In genomic region chr14:48367006-48367405, GRCm38 (mm10) we compare ENCODE assay signal across 7 mouse cellular contexts.
DNase-seq lines count a peak whose midpoint lies in the region; ATAC-seq and TF ChIP-seq lines count a peak whose summit lies in the region.

No protein-coding gene starts in this region.

- intact Hi-C loops in heart, adult 2 months (cut with DNase I), result loop anchor here (2.0 to 5.0 kb wide), 2 partner anchors 614 to 770 kb away; no protein-coding TSS in a partner anchor

- peak; percentile 14; the same call in 1 of the 2 replicates for TF ChIP-seq CTCF in G1E (IDR thresholded peaks at IDR 0.05; ENCODE audit: low read depth, low read length)
- TF ChIP-seq CTCF in heart, adult 2 months (IDR thresholded peaks at IDR 0.05), result peak; percentile 89

- ATAC-seq in G1E (ENCODE audit: extremely low read depth, insufficient number of reproducible peaks, low FRiP score, poor library complexity, severe bottlenecking), result no peak
- no peak for ATAC-seq in stomach, embryonic 16.5 days (ENCODE audit: insufficient read depth, low FRiP score)

- H3K79me2 ChIP-seq in heart, adult 2 months (replicated peaks; ENCODE audit: control insufficient read depth, insufficient read depth, low read length), result no peaks in the 10 kb centered on the region

- H3K27ac ChIP-seq in heart, adult 2 months, result no peak overlapping the region
- no peak overlapping the region for H3K27ac ChIP-seq in stomach, embryonic 16.5 days (ENCODE audit: low read length)

- no peak for DNase-seq in G1E (ENCODE audit: low spot score)
- DNase-seq in adrenal gland, adult 2 months, result peak; percentile 67
- DNase-seq in embryo, embryonic 10.5 days (ENCODE audit: low spot score), result peak; percentile 90
- peak; percentile 68 to 79 for DNase-seq in heart, adult 2 months
- DNase-seq in layer of hippocampus, postnatal 10 days (ENCODE audit: low spot score in 2 of 2), result peak; percentile 86 to 89
- DNase-seq in lung, postnatal 4 days, result peak; percentile 64 to 80

- H3K27me3 ChIP-seq in G1E (ENCODE audit: insufficient read depth, low read length), result no peaks in the 10 kb centered on the region
- H3K27me3 ChIP-seq in heart, adult 2 months (ENCODE audit: control insufficient read depth, insufficient read depth, low read length), result peaks cover 1% of the 10 kb centered on the region; the same call in 1 of the 2 replicates
- H3K27me3 ChIP-seq in stomach, embryonic 16.5 days (ENCODE audit: control insufficient read depth, insufficient read depth, low read length), result no peaks in the 10 kb centered on the region; the same call in 1 of the 2 replicates

- 0 out of 2 replicates have a peak overlapping the region, but pooled peaks have one; percentile 13 for H3K4me2 ChIP-seq in stomach, embryonic 16.5 days (ENCODE audit: low read depth, low read length)

- H3K36me3 ChIP-seq in G1E (replicated peaks), result no peaks in the 10 kb centered on the region
- no peaks in the 10 kb centered on the region for H3K36me3 ChIP-seq in heart, adult 2 months (ENCODE audit: control insufficient read depth, insufficient read depth, low read length)
- no peaks in the 10 kb centered on the region for H3K36me3 ChIP-seq in stomach, embryonic 16.5 days (ENCODE audit: control insufficient read depth, insufficient read depth, low read length)

- WGBS in heart, adult 2 months, result 10% methylated on average over 7 of the region's 7 CpGs
- 16% methylated on average over 7 of the region's 7 CpGs for WGBS in stomach, embryonic 16.5 days

- TF ChIP-seq EP300 in heart, adult 2 months (IDR thresholded peaks at IDR 0.05; ENCODE audit: insufficient read depth, low read depth, low read length), result peak; percentile 69; the same call in 1 of the 2 replicates

- H3K4me1 ChIP-seq in G1E (ENCODE audit: insufficient read depth, low read depth, low read length), result no peaks in the 10 kb centered on the region
- peaks cover 2% of the 10 kb centered on the region; the same call in 1 of the 2 replicates for H3K4me1 ChIP-seq in heart, adult 2 months (ENCODE audit: control insufficient read depth, insufficient read depth, low read length)
- no peaks in the 10 kb centered on the region for H3K4me1 ChIP-seq in stomach, embryonic 16.5 days (ENCODE audit: control insufficient read depth, insufficient read depth, low read length)

- TF ChIP-seq POLR2A in heart, adult 2 months (IDR thresholded peaks at IDR 0.05; ENCODE audit: insufficient read depth, low read depth, low read length), result no peak

- H3K9me3 ChIP-seq in G1E (replicated peaks), result no peaks in the 10 kb centered on the region
- no peaks in the 10 kb centered on the region for H3K9me3 ChIP-seq in stomach, embryonic 16.5 days (replicated peaks; ENCODE audit: control insufficient read depth, low read length)

- no peak overlapping the region for H3K4me3 ChIP-seq in G1E (ENCODE audit: low read depth, low read length)
- H3K4me3 ChIP-seq in heart, adult 2 months, result no peak overlapping the region
- H3K4me3 ChIP-seq in stomach, embryonic 16.5 days (replicated peaks; ENCODE audit: low read length), result no peak overlapping the region

- no peak overlapping the region for H3K9ac ChIP-seq in heart, adult 2 months (ENCODE audit: low read depth, low read length)
- H3K9ac ChIP-seq in stomach, embryonic 16.5 days (ENCODE audit: low read length), result no peak overlapping the region
